Mouse (Mus musculus): Measurements from ENCODE around the gene Gp9. TPM values are rescaled to one million over a fixed set of nuclear protein-coding genes. Genes with fewer than 3 reads are reported as not detected.

Gp9 gene
- 4.0 TPM for polyA plus RNA-seq (2014; fragmentation: Illumina TruSeq; extraction: RNeasy Lipid Tissue Mini Kit (QIAGEN cat#74804); ENCODE audit: insufficient read depth, low read depth, low replicate concordance)

GRCm38 (mm10) chr6:87777842-87778241 is at the start of gene Gp9:
Gene Gp9 (plus strand): TSS chr6:87778072.

GRCm38 (mm10) chr6:87730591-87731462 is 47.0 kb upstream of the Gp9 start, which contains the start of gene Efcc1:
Gene Efcc1 (plus strand): TSS chr6:87730869.

GRCm38 (mm10) chr6:87811675-87812338 is 33.9 kb downstream of the Gp9 start, which contains the start of gene Rab43:
Gene Rab43 (minus strand): TSS chr6:87812164.

Other genes starting within 250 kb of the Gp9 start
- gene Arhgap25, start 244.8 kb upstream of the Gp9 start, polyA plus RNA-seq (2014; fragmentation: Illumina TruSeq; extraction: RNeasy Lipid Tissue Mini Kit (QIAGEN cat#74804); ENCODE audit: insufficient read depth, low read depth, low replicate concordance): 9.5 TPM
- gene Prokr1, start 187.3 kb upstream of the Gp9 start, polyA plus RNA-seq (2014; fragmentation: Illumina TruSeq; extraction: RNeasy Lipid Tissue Mini Kit (QIAGEN cat#74804); ENCODE audit: insufficient read depth, low read depth, low replicate concordance): 0.12 TPM
- gene Aplf, start 105.9 kb upstream of the Gp9 start, polyA plus RNA-seq (2014; fragmentation: Illumina TruSeq; extraction: RNeasy Lipid Tissue Mini Kit (QIAGEN cat#74804); ENCODE audit: insufficient read depth, low read depth, low replicate concordance): 2.8 TPM
- 2.0 TPM for gene Efcc1, start 47.2 kb upstream of the Gp9 start, polyA plus RNA-seq (2014; fragmentation: Illumina TruSeq; extraction: RNeasy Lipid Tissue Mini Kit (QIAGEN cat#74804); ENCODE audit: insufficient read depth, low read depth, low replicate concordance)
- gene Rab43, start 34.1 kb downstream of the Gp9 start, polyA plus RNA-seq (2014; fragmentation: Illumina TruSeq; extraction: RNeasy Lipid Tissue Mini Kit (QIAGEN cat#74804); ENCODE audit: insufficient read depth, low read depth, low replicate concordance): 8.8 TPM
- 2.6 TPM for gene Gm45140, start 57.7 kb downstream of the Gp9 start, polyA plus RNA-seq (2014; fragmentation: Illumina TruSeq; extraction: RNeasy Lipid Tissue Mini Kit (QIAGEN cat#74804); ENCODE audit: insufficient read depth, low read depth, low replicate concordance)
- gene Isy1, start 60.7 kb downstream of the Gp9 start, polyA plus RNA-seq (2014; fragmentation: Illumina TruSeq; extraction: RNeasy Lipid Tissue Mini Kit (QIAGEN cat#74804); ENCODE audit: insufficient read depth, low read depth, low replicate concordance): 23.1 TPM
- 343 TPM for gene Cnbp, start 73.0 kb downstream of the Gp9 start, polyA plus RNA-seq (2014; fragmentation: Illumina TruSeq; extraction: RNeasy Lipid Tissue Mini Kit (QIAGEN cat#74804); ENCODE audit: insufficient read depth, low read depth, low replicate concordance)
- gene Copg1, start 109.7 kb downstream of the Gp9 start, polyA plus RNA-seq (2014; fragmentation: Illumina TruSeq; extraction: RNeasy Lipid Tissue Mini Kit (QIAGEN cat#74804); ENCODE audit: insufficient read depth, low read depth, low replicate concordance): 34.2 TPM
- 17.0 TPM for gene Hmces, start 135.9 kb downstream of the Gp9 start, polyA plus RNA-seq (2014; fragmentation: Illumina TruSeq; extraction: RNeasy Lipid Tissue Mini Kit (QIAGEN cat#74804); ENCODE audit: insufficient read depth, low read depth, low replicate concordance)
- 3.4 TPM for gene H1fx, start 203.6 kb downstream of the Gp9 start, polyA plus RNA-seq (2014; fragmentation: Illumina TruSeq; extraction: RNeasy Lipid Tissue Mini Kit (QIAGEN cat#74804); ENCODE audit: insufficient read depth, low read depth, low replicate concordance)

Data from lung, adult 10 weeks (tissue).